Mouse (Mus musculus): ENCODE data around the gene Tti1. TPM values are rescaled to one million over a fixed set of nuclear protein-coding genes. Genes with fewer than 3 reads are reported as not detected.

The Tti1 gene
- total and polyA plus RNA-seq, 3 experiments, result 19.3 to 26.5 TPM; not detected in 1

GRCm38 (mm10) chr2:158040396-158040795 is 12.2 kb upstream of the Tti1 start:
- no peak for DNase-seq (ENCODE audit: low read depth, low spot score)
- Histone ChIP-seq H3K79me2 (ENCODE audit: control insufficient read depth, insufficient read depth, low read length, poor library complexity) (peaks cover 3% of the 10 kb centered on the region; the same call in 1 of the 2 replicates), H3K4me3 (ENCODE audit: control insufficient read depth in 1 of 2, insufficient read depth in 1 of 2, low read depth in 2 of 2, low read length in 2 of 2) (no peak overlapping the region), H3K9me3 (replicated peaks; ENCODE audit: insufficient read depth, low read length) (no peaks in the 10 kb centered on the region), H3K9ac (ENCODE audit: control insufficient read depth, low read depth, low read length, poor library complexity, severe bottlenecking) (no peak overlapping the region), H3K4me1 (ENCODE audit: control insufficient read depth in 1 of 2, insufficient read depth in 2 of 2, low read length in 2 of 2) (peaks cover 0 to 10% of the 10 kb centered on the region in 2 experiments; a peak in 2 of 4 replicates), H3K27ac (ENCODE audit: control insufficient read depth, low read depth, low read length) (no peak overlapping the region), H3K36me3 (ENCODE audit: control insufficient read depth in 1 of 2, insufficient read depth in 2 of 2, low read length in 2 of 2) (peaks cover 4 to 31% of the 10 kb centered on the region in 2 experiments), H3K27me3 (ENCODE audit: control insufficient read depth in 1 of 2, insufficient read depth in 2 of 2, low read length in 2 of 2) (no peaks in the 10 kb centered on the region)
- TF ChIP-seq SMC3 (IDR thresholded peaks at IDR 0.05; ENCODE audit: low read depth, low read length), result no peak
- TF ChIP-seq ZC3H11A (IDR thresholded peaks at IDR 0.05; ENCODE audit: low read depth, low read length), result no peak
- no peak for TF ChIP-seq NELFE (IDR thresholded peaks at IDR 0.05; ENCODE audit: low read depth, low read length)
- no peak for TF ChIP-seq KAT2A (conservative IDR thresholded peaks at IDR 0.05; ENCODE audit: low read depth, low read length)
- TF ChIP-seq MAX (IDR thresholded peaks at IDR 0.05; ENCODE audit: low read length), result no peak
- TF ChIP-seq POLR2AphosphoS5 (IDR thresholded peaks at IDR 0.05; ENCODE audit: borderline replicate concordance, low read depth, low read length), result no peak
- TF ChIP-seq ZNF384 (IDR thresholded peaks at IDR 0.05; ENCODE audit: low read depth, low read length), result no peak
- no peak for TF ChIP-seq CTCF (IDR thresholded peaks at IDR 0.05 in 2 of 3, conservative IDR thresholded peaks at IDR 0.05 in 1 of 3; ENCODE audit: control insufficient read depth in 1 of 3, insufficient read depth in 1 of 3, low read depth in 2 of 3, low read length in 3 of 3, poor library complexity in 1 of 3, severe bottlenecking in 1 of 3)
- no peak for TF ChIP-seq USF2 (IDR thresholded peaks at IDR 0.05; ENCODE audit: borderline replicate concordance in 1 of 2, insufficient read depth in 1 of 2, low read depth in 1 of 2, low read length in 2 of 2)
- no peak for TF ChIP-seq TBP (IDR thresholded peaks at IDR 0.05; ENCODE audit: low read depth, low read length)
- no peak for TF ChIP-seq SIN3A (IDR thresholded peaks at IDR 0.05; ENCODE audit: low read length)
- TF ChIP-seq USF1 (IDR thresholded peaks at IDR 0.05; ENCODE audit: low read depth, low read length), result no peak
- no peak for TF ChIP-seq HCFC1 (IDR thresholded peaks at IDR 0.05; ENCODE audit: low read depth, low read length)
- TF ChIP-seq ETS1 (IDR thresholded peaks at IDR 0.05; ENCODE audit: low read depth, low read length), result no peak
- no peak for TF ChIP-seq GABPA (IDR thresholded peaks at IDR 0.05; ENCODE audit: low read depth, low read length)
- TF ChIP-seq CHD2 (IDR thresholded peaks at IDR 0.05; ENCODE audit: low read length), result no peak
- TF ChIP-seq POLR2AphosphoS2 (IDR thresholded peaks at IDR 0.05; ENCODE audit: low read length), result no peak
- TF ChIP-seq NRF1 (IDR thresholded peaks at IDR 0.05; ENCODE audit: insufficient read depth, low read depth, low read length, poor library complexity, severe bottlenecking), result no peak

- H3K4me3 ChIP-seq (ENCODE audit: control insufficient read depth in 1 of 2, insufficient read depth in 1 of 2, low read depth in 2 of 2, low read length in 2 of 2), result no peak overlapping the region
- peaks cover 6 to 28% of the 10 kb centered on the region in 2 experiments for H3K36me3 ChIP-seq (ENCODE audit: control insufficient read depth in 1 of 2, insufficient read depth in 2 of 2, low read length in 2 of 2)
- H3K4me1 ChIP-seq (ENCODE audit: control insufficient read depth in 1 of 2, insufficient read depth in 2 of 2, low read length in 2 of 2), result peaks cover 0 to 10% of the 10 kb centered on the region in 2 experiments; a peak in 2 of 4 replicates
- H3K27ac ChIP-seq (ENCODE audit: control insufficient read depth, low read depth, low read length), result no peak overlapping the region
- no peak for DNase-seq (ENCODE audit: low read depth, low spot score)
- TF ChIP-seq CHD1 (IDR thresholded peaks at IDR 0.05; ENCODE audit: low read depth, low read length) (no peak), NELFE (IDR thresholded peaks at IDR 0.05; ENCODE audit: low read depth, low read length) (no peak), GABPA (IDR thresholded peaks at IDR 0.05; ENCODE audit: low read depth, low read length) (no peak), ZKSCAN1 (IDR thresholded peaks at IDR 0.05; ENCODE audit: low read depth, low read length) (no peak), MAFK (IDR thresholded peaks at IDR 0.05; ENCODE audit: borderline replicate concordance, low read depth, low read length) (no peak), SIN3A (IDR thresholded peaks at IDR 0.05; ENCODE audit: low read length) (no peak), ZC3H11A (IDR thresholded peaks at IDR 0.05; ENCODE audit: low read depth, low read length) (no peak), ZNF384 (IDR thresholded peaks at IDR 0.05; ENCODE audit: low read depth, low read length) (no peak), TCF12 (IDR thresholded peaks at IDR 0.05; ENCODE audit: low read depth, low read length) (no peak), ELF1 (IDR thresholded peaks at IDR 0.05; ENCODE audit: low read depth, low read length) (no peak), GATA1 (IDR thresholded peaks at IDR 0.05; ENCODE audit: low read depth, low read length) (no peak), ZMIZ1 (IDR thresholded peaks at IDR 0.05; ENCODE audit: low read depth, low read length) (no peak), CTCF (IDR thresholded peaks at IDR 0.05 in 2 of 3, conservative IDR thresholded peaks at IDR 0.05 in 1 of 3; ENCODE audit: control insufficient read depth in 1 of 3, insufficient read depth in 1 of 3, low read depth in 2 of 3, low read length in 3 of 3, poor library complexity in 1 of 3, severe bottlenecking in 1 of 3) (no peak), TAL1 (IDR thresholded peaks at IDR 0.05; ENCODE audit: low read length) (no peak)
- H3K79me2 ChIP-seq (ENCODE audit: control insufficient read depth, insufficient read depth, low read length, poor library complexity), result peaks cover 4% of the 10 kb centered on the region; the same call in 1 of the 2 replicates
- H3K9me3 ChIP-seq (replicated peaks; ENCODE audit: insufficient read depth, low read length), result no peaks in the 10 kb centered on the region
- no peak overlapping the region for H3K9ac ChIP-seq (ENCODE audit: control insufficient read depth, low read depth, low read length, poor library complexity, severe bottlenecking)
- no peaks in the 10 kb centered on the region for H3K27me3 ChIP-seq (ENCODE audit: control insufficient read depth in 1 of 2, insufficient read depth in 2 of 2, low read length in 2 of 2)
These were observed 11.4 kb upstream of the Tti1 start for GRCm38 (mm10) chr2:158039662-158040061.

All from MEL (cell line).